Mouse (Mus musculus): ENCODE results near the gene Klrg1. TPM values are rescaled to one million over a fixed set of nuclear protein-coding genes. Genes with fewer than 3 reads are reported as not detected.

The Klrg1 gene
- total and polyA plus RNA-seq, 3 experiments = 2.0 to 6.0 (median 2.8) TPM

- no peaks in the 10 kb centered on the region for H3K27me3 ChIP-seq (replicated peaks)
- H3K4me3 ChIP-seq (replicated peaks in 1 of 3; ENCODE audit: low read depth in 2 of 3, low read length in 2 of 3, poor library complexity in 1 of 3) = no peak overlapping the region
- no peaks in the 10 kb centered on the region for H3K9me3 ChIP-seq (replicated peaks; ENCODE audit: low read length)
- in situ Hi-C loops (cut with MboI; ENCODE audit: low pct_ligation_motif_present, low pct_unique_long_range_greater_than_20kb, low sequenced_read_pairs) = no loop called here
- DNase-seq (ENCODE audit: extremely low read depth) = no peak
- H3K36me3 ChIP-seq (replicated peaks in 1 of 2; ENCODE audit: control insufficient read depth in 1 of 2, insufficient read depth in 1 of 2, low read length in 1 of 2) = no peaks in the 10 kb centered on the region
- no peak overlapping the region for H3K9ac ChIP-seq (ENCODE audit: insufficient read depth, low read depth)
- no peaks in the 10 kb centered on the region for H3K79me2 ChIP-seq (replicated peaks; ENCODE audit: control insufficient read depth, extremely low read depth, insufficient read depth, poor library complexity, severe bottlenecking)
- H3K4me1 ChIP-seq (ENCODE audit: control insufficient read depth in 1 of 2, insufficient read depth in 2 of 2) = peaks cover 0 to 53% of the 10 kb centered on the region in 2 experiments; a peak in 3 of 4 replicates
- no peak overlapping the region for H3K27ac ChIP-seq (ENCODE audit: insufficient read depth, low read depth)
- dilution Hi-C loops (cut with MboI; ENCODE audit: extremely low pct_ligation_motif_present, extremely low pct_unique_long_range_greater_than_20kb, low sequenced_read_pairs) = no loop called here
- TF ChIP-seq SIN3A (IDR thresholded peaks at IDR 0.05; ENCODE audit: low read length) (no peak), CHD1 (IDR thresholded peaks at IDR 0.05; ENCODE audit: low read depth, low read length) (no peak), KAT2A (IDR thresholded peaks at IDR 0.05; ENCODE audit: insufficient replicate concordance, low read length) (no peak), JUN (IDR thresholded peaks at IDR 0.05; ENCODE audit: insufficient read depth, low read depth, low read length) (no peak), SMC3 (IDR thresholded peaks at IDR 0.05; ENCODE audit: low read depth, low read length) (no peak), POLR2A (IDR thresholded peaks at IDR 0.05; ENCODE audit: low read depth, low read length) (no peak), PAX5 (IDR thresholded peaks at IDR 0.05; ENCODE audit: low read length) (no peak), IRF4 (IDR thresholded peaks at IDR 0.05; ENCODE audit: low read depth, low read length) (no peak), CHD2 (IDR thresholded peaks at IDR 0.05; ENCODE audit: low read length) (no peak), EP300 (IDR thresholded peaks at IDR 0.05; ENCODE audit: low read length) (no peak), TCF12 (IDR thresholded peaks at IDR 0.05; ENCODE audit: low read depth, low read length) (no peak), CTCF (conservative IDR thresholded peaks at IDR 0.05 in 1 of 2, IDR thresholded peaks at IDR 0.05 in 1 of 2; ENCODE audit: low read depth in 2 of 2, low read length in 2 of 2) (no peak), NELFE (IDR thresholded peaks at IDR 0.05; ENCODE audit: low read depth, low read length) (no peak), JUND (conservative IDR thresholded peaks at IDR 0.05; ENCODE audit: low read depth, low read length) (no peak), RCOR1 (conservative IDR thresholded peaks at IDR 0.05; ENCODE audit: low read depth, low read length) (no peak), USF1 (IDR thresholded peaks at IDR 0.05; ENCODE audit: low read depth, low read length) (no peak)
- no peak overlapping the region for H3K4me2 ChIP-seq (ENCODE audit: insufficient read depth, low read depth, poor library complexity, severe bottlenecking)
Observed at GRCm38 (mm10) chr6:122302661-122303060, 20.0 kb upstream of the Klrg1 start.

- in situ Hi-C loops (cut with MboI; ENCODE audit: low pct_ligation_motif_present, low pct_unique_long_range_greater_than_20kb, low sequenced_read_pairs) = no loop called here
- H3K4me2 ChIP-seq (ENCODE audit: insufficient read depth, low read depth, poor library complexity, severe bottlenecking) = no peak overlapping the region
- peaks cover 0 to 48% of the 10 kb centered on the region in 2 experiments; a peak in 3 of 4 replicates for H3K4me1 ChIP-seq (ENCODE audit: control insufficient read depth in 1 of 2, insufficient read depth in 2 of 2)
Observed at GRCm38 (mm10) chr6:122302121-122302520, 19.4 kb upstream of the Klrg1 start.

More at GRCm38 (mm10) chr6:122302121-122302520, 19.4 kb upstream of the Klrg1 start:
- no peak for TF ChIP-seq NELFE (IDR thresholded peaks at IDR 0.05; ENCODE audit: low read depth, low read length)
- TF ChIP-seq MAZ (IDR thresholded peaks at IDR 0.05; ENCODE audit: low read depth, low read length) = no peak
- no peak for TF ChIP-seq EP300 (IDR thresholded peaks at IDR 0.05; ENCODE audit: low read length)
- no peak for TF ChIP-seq ZMIZ1 (IDR thresholded peaks at IDR 0.05; ENCODE audit: low read depth, low read length)
- no peak for TF ChIP-seq CHD2 (IDR thresholded peaks at IDR 0.05; ENCODE audit: low read length)
- TF ChIP-seq MAFK (IDR thresholded peaks at IDR 0.05; ENCODE audit: insufficient replicate concordance, low read length) = no peak
- TF ChIP-seq ZNF384 (IDR thresholded peaks at IDR 0.05; ENCODE audit: low read depth, low read length) = no peak
- TF ChIP-seq MYC (IDR thresholded peaks at IDR 0.05; ENCODE audit: low read depth, low read length) = no peak
- TF ChIP-seq MXI1 (IDR thresholded peaks at IDR 0.05; ENCODE audit: low read depth, low read length) = no peak
- TF ChIP-seq NRF1 (IDR thresholded peaks at IDR 0.05; ENCODE audit: low read depth, low read length) = no peak
- no peak for TF ChIP-seq TBP (conservative IDR thresholded peaks at IDR 0.05; ENCODE audit: low read depth, low read length)
- TF ChIP-seq RCOR1 (conservative IDR thresholded peaks at IDR 0.05; ENCODE audit: low read depth, low read length) = no peak
- no peak for TF ChIP-seq UBTF (IDR thresholded peaks at IDR 0.05; ENCODE audit: low read depth, low read length)
- no peak for TF ChIP-seq MAX (IDR thresholded peaks at IDR 0.05; ENCODE audit: low read length)
- no peak for TF ChIP-seq POLR2AphosphoS2 (IDR thresholded peaks at IDR 0.05; ENCODE audit: low read depth, low read length)
- Histone ChIP-seq H3K4me3 (replicated peaks in 1 of 3; ENCODE audit: low read depth in 2 of 3, low read length in 2 of 3, poor library complexity in 1 of 3) (no peak overlapping the region), H3K79me2 (replicated peaks; ENCODE audit: control insufficient read depth, extremely low read depth, insufficient read depth, poor library complexity, severe bottlenecking) (no peaks in the 10 kb centered on the region), H3K9ac (ENCODE audit: insufficient read depth, low read depth) (no peak overlapping the region), H3K27ac (ENCODE audit: insufficient read depth, low read depth) (no peak overlapping the region), H3K27me3 (replicated peaks) (no peaks in the 10 kb centered on the region), H3K36me3 (replicated peaks in 1 of 2; ENCODE audit: control insufficient read depth in 1 of 2, insufficient read depth in 1 of 2, low read length in 1 of 2) (no peaks in the 10 kb centered on the region), H3K9me3 (replicated peaks; ENCODE audit: low read length) (no peaks in the 10 kb centered on the region)
- dilution Hi-C loops (cut with MboI; ENCODE audit: extremely low pct_ligation_motif_present, extremely low pct_unique_long_range_greater_than_20kb, low sequenced_read_pairs) = no loop called here
- DNase-seq (ENCODE audit: extremely low read depth) = no peak

All from CH12.LX (cell line).